Mouse (Mus musculus): ENCODE results near the gene Car6. TPM values are rescaled to one million over a fixed set of nuclear protein-coding genes. Genes with fewer than 3 reads are reported as not detected.
A peak's percentile ranks its signal among the peaks of the same experiment; 100 is the strongest.

The Car6 gene
- polyA plus RNA-seq, 1 experiment from 2014 or later, result not detected

- Histone ChIP-seq H3K4me2 (replicated peaks) (0 out of 2 replicates have a peak overlapping the region, but pooled peaks have one; percentile 15), H3K9me3 (ENCODE audit: control insufficient read depth, low read length) (no peaks in the 10 kb centered on the region), H3K4me3 (replicated peaks; ENCODE audit: low read length) (no peak overlapping the region), H3K36me3 (replicated peaks; ENCODE audit: control insufficient read depth, insufficient read depth) (no peaks in the 10 kb centered on the region), H3K9ac (no peak overlapping the region), H3K27ac (no peak overlapping the region), H3K27me3 (ENCODE audit: control insufficient read depth, insufficient read depth, low read length) (no peaks in the 10 kb centered on the region), H3K4me1 (replicated peaks; ENCODE audit: control insufficient read depth, insufficient read depth, low read length) (no peaks in the 10 kb centered on the region)
- DNase-seq (ENCODE audit: low spot score) (peak; percentile 64), ATAC-seq (ENCODE audit: low FRiP score) (no peak)
- 7% methylated on average over 7 of the region's 7 CpGs for WGBS
Observed at GRCm38 (mm10) chr4:150176535-150176934, 24.6 kb downstream of the Car6 start.

DNA sequence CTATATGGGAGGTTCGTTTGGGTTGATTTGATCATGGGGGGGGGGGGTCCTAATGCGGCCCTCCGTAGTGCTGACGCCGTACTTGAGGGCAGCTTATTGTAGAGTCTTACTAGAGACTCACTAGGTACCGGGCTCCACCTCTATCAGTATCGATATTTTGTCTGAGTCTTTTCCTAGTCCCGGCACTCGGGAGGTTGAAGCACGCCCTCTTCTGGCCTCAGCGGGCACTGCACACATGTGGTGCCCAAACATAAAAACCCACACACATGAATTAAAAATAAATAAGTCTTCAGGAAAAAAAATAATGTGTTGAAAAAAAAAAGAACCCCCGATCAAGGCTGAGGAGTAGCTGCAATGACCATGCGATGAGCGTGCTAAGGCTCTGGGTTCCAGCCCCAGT lies 27.1 kb downstream of the Car6 start:
- ATAC-seq (ENCODE audit: low FRiP score) (no peak), DNase-seq (ENCODE audit: low spot score) (no peak)
- Histone ChIP-seq H3K4me2 (replicated peaks) (no peak overlapping the region), H3K9ac (no peak overlapping the region), H3K27me3 (ENCODE audit: control insufficient read depth, insufficient read depth, low read length) (no peaks in the 10 kb centered on the region), H3K27ac (no peak overlapping the region), H3K36me3 (replicated peaks; ENCODE audit: control insufficient read depth, insufficient read depth) (no peaks in the 10 kb centered on the region), H3K4me3 (replicated peaks; ENCODE audit: low read length) (no peak overlapping the region), H3K4me1 (replicated peaks; ENCODE audit: control insufficient read depth, insufficient read depth, low read length) (no peaks in the 10 kb centered on the region), H3K9me3 (ENCODE audit: control insufficient read depth, low read length) (no peaks in the 10 kb centered on the region)
- 94% methylated on average over 14 of the region's 14 CpGs for WGBS

- Histone ChIP-seq H3K9me3 (ENCODE audit: control insufficient read depth, low read length) (no peaks in the 10 kb centered on the region), H3K9ac (no peak overlapping the region), H3K36me3 (replicated peaks; ENCODE audit: control insufficient read depth, insufficient read depth) (no peaks in the 10 kb centered on the region), H3K4me2 (replicated peaks) (no peak overlapping the region), H3K4me1 (replicated peaks; ENCODE audit: control insufficient read depth, insufficient read depth, low read length) (no peaks in the 10 kb centered on the region), H3K27me3 (ENCODE audit: control insufficient read depth, insufficient read depth, low read length) (no peaks in the 10 kb centered on the region), H3K4me3 (replicated peaks; ENCODE audit: low read length) (no peak overlapping the region), H3K27ac (no peak overlapping the region)
- WGBS, result 64% methylated on average over 10 of the region's 10 CpGs
- peak; percentile 71 for DNase-seq (ENCODE audit: low spot score)
- ATAC-seq (ENCODE audit: low FRiP score), result no peak
Observed at GRCm38 (mm10) chr4:150173281-150173680, 27.9 kb downstream of the Car6 start.

GRCm38 (mm10) chr4:150172107-150172506 lies 29.0 kb downstream of the Car6 start:
- Histone ChIP-seq H3K27ac (no peak overlapping the region), H3K36me3 (replicated peaks; ENCODE audit: control insufficient read depth, insufficient read depth) (no peaks in the 10 kb centered on the region)

GRCm38 (mm10) chr4:150168406-150168805 lies 32.7 kb downstream of the Car6 start:
- Histone ChIP-seq H3K4me2 (replicated peaks) (no peak overlapping the region), H3K36me3 (replicated peaks; ENCODE audit: control insufficient read depth, insufficient read depth) (no peaks in the 10 kb centered on the region), H3K9ac (no peak overlapping the region), H3K4me1 (replicated peaks; ENCODE audit: control insufficient read depth, insufficient read depth, low read length) (no peaks in the 10 kb centered on the region), H3K27ac (no peak overlapping the region), H3K9me3 (ENCODE audit: control insufficient read depth, low read length) (no peaks in the 10 kb centered on the region), H3K4me3 (replicated peaks; ENCODE audit: low read length) (no peak overlapping the region), H3K27me3 (ENCODE audit: control insufficient read depth, insufficient read depth, low read length) (no peaks in the 10 kb centered on the region)
- ATAC-seq (ENCODE audit: low FRiP score), result no peak
- 64% methylated on average over 10 of the region's 10 CpGs for WGBS
- DNase-seq (ENCODE audit: low spot score), result no peak

More at GRCm38 (mm10) chr4:150172107-150172506, 29.0 kb downstream of the Car6 start:
- Histone ChIP-seq H3K4me2 (replicated peaks) (no peak overlapping the region), H3K4me1 (replicated peaks; ENCODE audit: control insufficient read depth, insufficient read depth, low read length) (no peaks in the 10 kb centered on the region), H3K9ac (no peak overlapping the region), H3K27me3 (ENCODE audit: control insufficient read depth, insufficient read depth, low read length) (no peaks in the 10 kb centered on the region), H3K4me3 (replicated peaks; ENCODE audit: low read length) (no peak overlapping the region), H3K9me3 (ENCODE audit: control insufficient read depth, low read length) (no peaks in the 10 kb centered on the region)
- ATAC-seq (ENCODE audit: low FRiP score), result no peak
- WGBS, result 86% methylated on average over 8 of the region's 8 CpGs
- no peak for DNase-seq (ENCODE audit: low spot score)

DNA sequence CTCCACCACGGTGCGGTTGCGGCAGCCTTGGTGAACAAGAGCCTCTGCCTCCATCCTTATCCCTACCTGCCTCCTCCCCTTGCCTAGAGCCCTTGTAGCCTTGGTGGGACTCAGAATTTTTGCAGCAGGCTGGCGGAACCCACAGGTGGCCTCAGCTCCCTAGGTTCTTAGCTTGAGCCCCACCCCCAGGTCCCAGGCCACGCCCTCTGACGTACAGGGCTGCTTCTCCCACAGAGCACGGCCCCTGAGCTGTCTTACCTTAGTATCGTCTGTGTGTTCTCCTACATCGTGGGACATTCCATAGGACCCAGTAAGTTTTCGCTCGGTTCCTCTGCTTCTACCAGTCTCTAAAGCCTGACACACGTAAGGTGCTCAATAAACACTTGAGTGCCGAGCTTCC lies 36.3 kb downstream of the Car6 start:
- H3K9ac ChIP-seq, result no peak overlapping the region
- ATAC-seq (ENCODE audit: low FRiP score), result no peak
- WGBS, result 34% methylated on average over 13 of the region's 13 CpGs

DNA sequence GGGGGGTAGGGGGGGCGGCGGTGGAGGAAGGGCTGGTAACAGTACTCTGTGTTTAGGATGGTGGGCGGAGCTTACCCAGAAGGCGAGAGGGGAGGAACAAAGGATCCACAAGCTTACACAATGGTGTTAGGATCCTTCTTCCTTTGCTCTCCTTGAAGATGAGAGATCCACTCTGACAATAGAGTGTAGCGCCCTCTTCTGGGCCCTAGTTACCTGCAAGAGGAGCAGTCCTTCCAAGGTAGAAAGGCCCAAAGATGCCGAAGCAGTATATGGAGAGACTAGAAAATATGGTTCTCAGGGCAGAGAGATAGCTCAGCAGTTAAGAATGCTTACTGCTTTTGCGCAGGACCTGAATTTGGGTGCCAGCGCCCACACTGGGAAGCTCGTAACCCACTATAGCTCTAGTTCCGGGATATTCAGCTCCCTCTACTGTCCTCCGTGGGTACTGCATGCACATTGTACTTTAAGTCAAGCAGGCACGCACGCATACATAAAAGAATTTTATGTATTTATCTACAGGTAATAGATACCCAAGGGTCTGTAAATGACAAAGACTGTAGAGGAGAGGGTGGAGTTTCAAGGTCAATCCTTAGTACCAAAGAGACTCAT lies 38.5 kb downstream of the Car6 start:
- WGBS, result 69% methylated on average over 13 of the region's 13 CpGs
- H3K36me3 ChIP-seq (replicated peaks; ENCODE audit: control insufficient read depth, insufficient read depth), result no peaks in the 10 kb centered on the region
- no peak for ATAC-seq (ENCODE audit: low FRiP score)

More for the DNA sequence above, 36.3 kb downstream of the Car6 start:
- H3K36me3 ChIP-seq (replicated peaks; ENCODE audit: control insufficient read depth, insufficient read depth), result no peaks in the 10 kb centered on the region
- no peak overlapping the region for H3K4me3 ChIP-seq (replicated peaks; ENCODE audit: low read length)
- no peak overlapping the region for H3K4me2 ChIP-seq (replicated peaks)
- H3K9me3 ChIP-seq (ENCODE audit: control insufficient read depth, low read length), result no peaks in the 10 kb centered on the region
- H3K27ac ChIP-seq, result no peak overlapping the region
- H3K4me1 ChIP-seq (replicated peaks; ENCODE audit: control insufficient read depth, insufficient read depth, low read length), result no peaks in the 10 kb centered on the region
- no peaks in the 10 kb centered on the region for H3K27me3 ChIP-seq (ENCODE audit: control insufficient read depth, insufficient read depth, low read length)
- DNase-seq (ENCODE audit: low spot score), result no peak

GRCm38 (mm10) chr4:150159458-150159857 lies 41.7 kb downstream of the Car6 start:
- Histone ChIP-seq H3K36me3 (replicated peaks; ENCODE audit: control insufficient read depth, insufficient read depth) (no peaks in the 10 kb centered on the region), H3K27ac (no peak overlapping the region), H3K27me3 (ENCODE audit: control insufficient read depth, insufficient read depth, low read length) (no peaks in the 10 kb centered on the region), H3K9ac (no peak overlapping the region), H3K4me2 (replicated peaks) (no peak overlapping the region), H3K9me3 (ENCODE audit: control insufficient read depth, low read length) (no peaks in the 10 kb centered on the region), H3K4me1 (replicated peaks; ENCODE audit: control insufficient read depth, insufficient read depth, low read length) (no peaks in the 10 kb centered on the region), H3K4me3 (replicated peaks; ENCODE audit: low read length) (no peak overlapping the region)
- ATAC-seq (ENCODE audit: low FRiP score) (no peak), DNase-seq (ENCODE audit: low spot score) (no peak)
- 82% methylated on average over 2 of the region's 2 CpGs for WGBS

More for the DNA sequence above, 38.5 kb downstream of the Car6 start:
- Histone ChIP-seq H3K9ac (no peak overlapping the region), H3K4me1 (replicated peaks; ENCODE audit: control insufficient read depth, insufficient read depth, low read length) (no peaks in the 10 kb centered on the region), H3K4me3 (replicated peaks; ENCODE audit: low read length) (no peak overlapping the region), H3K4me2 (replicated peaks) (no peak overlapping the region), H3K27me3 (ENCODE audit: control insufficient read depth, insufficient read depth, low read length) (no peaks in the 10 kb centered on the region), H3K9me3 (ENCODE audit: control insufficient read depth, low read length) (no peaks in the 10 kb centered on the region), H3K27ac (no peak overlapping the region)
- DNase-seq (ENCODE audit: low spot score), result no peak

GRCm38 (mm10) chr4:150157348-150157882 lies 43.7 kb downstream of the Car6 start:
- no peak overlapping the region for H3K27ac ChIP-seq
- H3K27me3 ChIP-seq (ENCODE audit: control insufficient read depth, insufficient read depth, low read length), result no peaks in the 10 kb centered on the region
- no peak overlapping the region for H3K4me3 ChIP-seq (replicated peaks; ENCODE audit: low read length)
- no peaks in the 10 kb centered on the region for H3K9me3 ChIP-seq (ENCODE audit: control insufficient read depth, low read length)
- WGBS, result 74% methylated on average over 14 of the region's 14 CpGs
- DNase-seq (ENCODE audit: low spot score) (no peak), ATAC-seq (ENCODE audit: low FRiP score) (no peak)
- no peak overlapping the region for H3K4me2 ChIP-seq (replicated peaks)
- H3K9ac ChIP-seq, result no peak overlapping the region
- H3K36me3 ChIP-seq (replicated peaks; ENCODE audit: control insufficient read depth, insufficient read depth), result no peaks in the 10 kb centered on the region
- H3K4me1 ChIP-seq (replicated peaks; ENCODE audit: control insufficient read depth, insufficient read depth, low read length), result no peaks in the 10 kb centered on the region

All from hindbrain, embryonic 14.5 days (tissue).